Mouse (Mus musculus): ENCODE results near the gene Zfp39. TPM values are rescaled to one million over a fixed set of nuclear protein-coding genes. Genes with fewer than 3 reads are reported as not detected.

The Zfp39 gene
- polyA plus RNA-seq, 1 experiment from 2014 or later, result 4.8 TPM

- H3K9ac ChIP-seq, result no peak within 1 kb of the TSS
- 0 out of 2 replicates have a peak, but pooled peaks cover 6% of the 10 kb centered on the region for H3K4me1 ChIP-seq
- H3K9me3 ChIP-seq (replicated peaks), result no peaks in the 10 kb centered on the region
- WGBS, result 93% methylated on average over 12 of the region's 12 CpGs
- H3K27me3 ChIP-seq, result peaks cover 6% of the 10 kb centered on the region
- H3K36me3 ChIP-seq (ENCODE audit: poor library complexity, severe bottlenecking), result no peaks in the 10 kb centered on the region
- no peak within 1 kb of the TSS for H3K27ac ChIP-seq
- H3K4me2 ChIP-seq, result no peak within 1 kb of the TSS
- no peak within 1 kb of the TSS for H3K4me3 ChIP-seq
- no peak for ATAC-seq
Measured at GRCm38 (mm10) chr11:58917745-58918366, 13.8 kb upstream of the Zfp39 start, which contains the start of gene Btnl10. TSS of gene Btnl10 (plus strand) at chr11:58917908.

- Histone ChIP-seq H3K9ac (no peak overlapping the region), H3K27me3 (peaks cover 6% of the 10 kb centered on the region), H3K4me1 (0 out of 2 replicates have a peak, but pooled peaks cover 6% of the 10 kb centered on the region), H3K4me3 (no peak overlapping the region), H3K27ac (no peak overlapping the region), H3K9me3 (replicated peaks) (no peaks in the 10 kb centered on the region), H3K36me3 (ENCODE audit: poor library complexity, severe bottlenecking) (no peaks in the 10 kb centered on the region), H3K4me2 (no peak overlapping the region)
- ATAC-seq, result no peak
- WGBS, result 55% methylated on average over 14 of the region's 14 CpGs
Measured at GRCm38 (mm10) chr11:58916879-58917744, 13.1 kb upstream of the Zfp39 start.

GRCm38 (mm10) chr11:58914461-58915028 lies 10.5 kb upstream of the Zfp39 start:
- no peak for ATAC-seq
- H3K27ac ChIP-seq, result no peak overlapping the region
- peak overlapping the region; percentile 45 for H3K9ac ChIP-seq
- no peaks in the 10 kb centered on the region for H3K36me3 ChIP-seq (ENCODE audit: poor library complexity, severe bottlenecking)
- H3K4me1 ChIP-seq, result 0 out of 2 replicates have a peak, but pooled peaks cover 6% of the 10 kb centered on the region
- peak overlapping the region; percentile 58 for H3K4me2 ChIP-seq
- WGBS, result 18% methylated on average over 17 of the region's 17 CpGs
- H3K9me3 ChIP-seq (replicated peaks), result no peaks in the 10 kb centered on the region
- peaks cover 6% of the 10 kb centered on the region for H3K27me3 ChIP-seq
- peak overlapping the region; percentile 28 for H3K4me3 ChIP-seq

GRCm38 (mm10) chr11:58913776-58914175 lies 9.8 kb upstream of the Zfp39 start:
- 100% methylated on average over 1 of the region's 1 CpGs for WGBS
- H3K4me2 ChIP-seq, result no peak overlapping the region

GRCm38 (mm10) chr11:58904838-58905237 lies 813 bp upstream of the Zfp39 start:
- no peak overlapping the region for H3K4me3 ChIP-seq
- H3K4me1 ChIP-seq, result peaks cover 21% of the 10 kb centered on the region
- WGBS, result 43% methylated on average over 6 of the region's 6 CpGs
- H3K9ac ChIP-seq, result no peak overlapping the region
- no peaks in the 10 kb centered on the region for H3K27me3 ChIP-seq
- peaks cover 17% of the 10 kb centered on the region for H3K36me3 ChIP-seq (ENCODE audit: poor library complexity, severe bottlenecking)
- ATAC-seq, result no peak
- no peak overlapping the region; the same call in 1 of the 2 replicates for H3K4me2 ChIP-seq
- H3K9me3 ChIP-seq (replicated peaks), result no peaks in the 10 kb centered on the region
- H3K27ac ChIP-seq, result no peak overlapping the region

More at GRCm38 (mm10) chr11:58913776-58914175, 9.8 kb upstream of the Zfp39 start:
- no peak overlapping the region for H3K4me3 ChIP-seq
- ATAC-seq, result no peak
- 0 out of 2 replicates have a peak, but pooled peaks cover 6% of the 10 kb centered on the region for H3K4me1 ChIP-seq
- H3K27ac ChIP-seq, result no peak overlapping the region
- no peaks in the 10 kb centered on the region for H3K9me3 ChIP-seq (replicated peaks)
- H3K36me3 ChIP-seq (ENCODE audit: poor library complexity, severe bottlenecking), result no peaks in the 10 kb centered on the region
- H3K9ac ChIP-seq, result no peak overlapping the region
- H3K27me3 ChIP-seq, result peaks cover 6% of the 10 kb centered on the region

GRCm38 (mm10) chr11:58904410-58904718 lies 339 bp upstream of the Zfp39 start:
- WGBS, result 4% methylated on average over 8 of the region's 8 CpGs
- no peaks in the 10 kb centered on the region for H3K9me3 ChIP-seq (replicated peaks)
- H3K4me3 ChIP-seq, result peak overlapping the region; percentile 84
- peaks cover 21% of the 10 kb centered on the region for H3K4me1 ChIP-seq
- no peak for ATAC-seq
- peak overlapping the region; percentile 91 for H3K9ac ChIP-seq
- no peak overlapping the region for H3K27ac ChIP-seq
- peak overlapping the region; percentile 71 for H3K4me2 ChIP-seq
- no peaks in the 10 kb centered on the region for H3K27me3 ChIP-seq
- peaks cover 20% of the 10 kb centered on the region for H3K36me3 ChIP-seq (ENCODE audit: poor library complexity, severe bottlenecking)

- Histone ChIP-seq H3K36me3 (ENCODE audit: poor library complexity, severe bottlenecking) (peaks cover 47% of the 10 kb centered on the region), H3K27ac (no peak overlapping the region), H3K27me3 (no peaks in the 10 kb centered on the region), H3K9ac (peak overlapping the region; percentile 40), H3K9me3 (replicated peaks) (no peaks in the 10 kb centered on the region), H3K4me2 (no peak overlapping the region), H3K4me3 (no peak overlapping the region), H3K4me1 (peaks cover 21% of the 10 kb centered on the region)
- ATAC-seq, result no peak
Measured at GRCm38 (mm10) chr11:58901080-58901479, 2.9 kb downstream of the Zfp39 start.

GRCm38 (mm10) chr11:58897485-58897884 lies 6.5 kb downstream of the Zfp39 start:
- H3K27me3 ChIP-seq, result no peaks in the 10 kb centered on the region
- no peak overlapping the region for H3K9ac ChIP-seq
- no peaks in the 10 kb centered on the region for H3K9me3 ChIP-seq (replicated peaks)
- no peak overlapping the region for H3K4me3 ChIP-seq
- H3K36me3 ChIP-seq (ENCODE audit: poor library complexity, severe bottlenecking), result peaks cover 74% of the 10 kb centered on the region
- peaks cover 11% of the 10 kb centered on the region for H3K4me1 ChIP-seq
- ATAC-seq, result no peak
- H3K27ac ChIP-seq, result no peak overlapping the region
- 83% methylated on average over 6 of the region's 6 CpGs for WGBS
- H3K4me2 ChIP-seq, result no peak overlapping the region

- Histone ChIP-seq H3K27me3 (no peaks in the 10 kb centered on the region), H3K4me3 (no peak overlapping the region), H3K27ac (no peak overlapping the region), H3K9ac (no peak overlapping the region), H3K36me3 (ENCODE audit: poor library complexity, severe bottlenecking) (peaks cover 82% of the 10 kb centered on the region), H3K4me2 (no peak overlapping the region), H3K4me1 (no peaks in the 10 kb centered on the region), H3K9me3 (replicated peaks) (no peaks in the 10 kb centered on the region)
- ATAC-seq, result no peak
- 72% methylated on average over 6 of the region's 6 CpGs for WGBS
Measured at GRCm38 (mm10) chr11:58894456-58894855, 9.6 kb downstream of the Zfp39 start.

- H3K9ac ChIP-seq, result no peak overlapping the region
- 91% methylated on average over 10 of the region's 10 CpGs for WGBS
- H3K4me1 ChIP-seq, result no peaks in the 10 kb centered on the region
- H3K4me3 ChIP-seq, result no peak overlapping the region
- no peaks in the 10 kb centered on the region for H3K27me3 ChIP-seq
- no peak overlapping the region for H3K27ac ChIP-seq
- no peak overlapping the region for H3K4me2 ChIP-seq
- no peak for ATAC-seq
- peaks cover 63% of the 10 kb centered on the region for H3K36me3 ChIP-seq (ENCODE audit: poor library complexity, severe bottlenecking)
- H3K9me3 ChIP-seq (replicated peaks), result no peaks in the 10 kb centered on the region
Measured at GRCm38 (mm10) chr11:58890511-58890910, 13.5 kb downstream of the Zfp39 start.

- no peaks in the 10 kb centered on the region for H3K27me3 ChIP-seq
- H3K4me2 ChIP-seq, result no peak overlapping the region
- 81% methylated on average over 8 of the region's 8 CpGs for WGBS
- peaks cover 49% of the 10 kb centered on the region for H3K36me3 ChIP-seq (ENCODE audit: poor library complexity, severe bottlenecking)
- H3K27ac ChIP-seq, result no peak overlapping the region
- H3K9ac ChIP-seq, result no peak overlapping the region
- no peaks in the 10 kb centered on the region for H3K4me1 ChIP-seq
- no peak for ATAC-seq
- no peak overlapping the region for H3K4me3 ChIP-seq
- no peaks in the 10 kb centered on the region for H3K9me3 ChIP-seq (replicated peaks)
Measured at GRCm38 (mm10) chr11:58883756-58884155, 20.3 kb downstream of the Zfp39 start.

GRCm38 (mm10) chr11:58870961-58871360 lies 33.1 kb downstream of the Zfp39 start:
- H3K27me3 ChIP-seq, result no peaks in the 10 kb centered on the region
- no peak overlapping the region for H3K4me2 ChIP-seq
- H3K9ac ChIP-seq, result no peak overlapping the region
- ATAC-seq, result no peak
- 96% methylated on average over 4 of the region's 4 CpGs for WGBS
- H3K4me3 ChIP-seq, result no peak overlapping the region
- H3K9me3 ChIP-seq (replicated peaks), result no peaks in the 10 kb centered on the region
- H3K27ac ChIP-seq, result no peak overlapping the region
- peaks cover 18% of the 10 kb centered on the region for H3K4me1 ChIP-seq
- peaks cover 22% of the 10 kb centered on the region; the same call in 1 of the 2 replicates for H3K36me3 ChIP-seq (ENCODE audit: poor library complexity, severe bottlenecking)

Measured in forebrain, embryonic 13.5 days (tissue).